Mouse (Mus musculus) embryonic facial prominence, embryonic 11.5 days (tissue): ENCODE results near the gene Pon3. TPM values are rescaled to one million over a fixed set of nuclear protein-coding genes. Genes with fewer than 3 reads are reported as not detected.
A peak's percentile ranks its signal among the peaks of the same experiment; 100 is the strongest.

Source experiments
- ATAC-seq: fragments of 200-750 bp; cut with Nextera tagmentation; replicated peaks from 2 replicates; pipeline ENCODE4 v1.8.0; 2017; ENCODE audit warnings: low read depth; ENCODE audit not compliant: insufficient number of reproducible peaks, low FRiP score, low TSS enrichment
- DNase-seq: peaks from one replicate; pipeline ENCODE4 v3.0.0-alpha.2; 2015; ENCODE audit warnings: low spot score
- H3K27ac ChIP-seq: fragments of 300-500 bp; sonication (generic); replicated peaks from 2 replicates; pipeline ENCODE4 v1.5.1; 2014; ENCODE audit warnings: mild to moderate bottlenecking, low read depth, low read length, control low read depth
- H3K27me3 ChIP-seq: fragments of 300-500 bp; sonication (generic); 2 replicates; pipeline ENCODE4 v1.6.1; 2014; ENCODE audit warnings: mild to moderate bottlenecking, low read length, moderate library complexity, mixed read lengths; ENCODE audit not compliant: control insufficient read depth, insufficient read depth
- H3K36me3 ChIP-seq: fragments of 300-500 bp; sonication (generic); replicated peaks from 2 replicates; pipeline ENCODE4 v1.6.1; 2014; ENCODE audit warnings: low read depth, mild to moderate bottlenecking, low read length, moderate library complexity, mixed read lengths; ENCODE audit not compliant: control insufficient read depth, insufficient read depth
- H3K4me1 ChIP-seq: fragments of 300-500 bp; sonication (generic); 2 replicates; pipeline ENCODE4 v1.6.1; 2014; ENCODE audit warnings: low read length, mixed read lengths; ENCODE audit not compliant: control insufficient read depth, insufficient read depth
- H3K4me2 ChIP-seq: fragments of 300-500 bp; sonication (generic); 2 replicates; pipeline ENCODE4 v1.6.1; 2014; ENCODE audit warnings: low read depth, mild to moderate bottlenecking, control low read depth, low read length, moderate library complexity
- H3K4me3 ChIP-seq: fragments of 300-500 bp; sonication (generic); 2 replicates; pipeline ENCODE4 v1.5.1; 2014; ENCODE audit warnings: low read depth, low read length, control low read depth
- H3K9ac ChIP-seq: fragments of 300-500 bp; sonication (generic); replicated peaks from 2 replicates; pipeline ENCODE4 v1.6.1; 2014; ENCODE audit warnings: mild to moderate bottlenecking, control low read depth, low read length
- H3K9me3 ChIP-seq: fragments of 300-500 bp; sonication (generic); replicated peaks from 2 replicates; pipeline ENCODE4 v1.6.1; 2016; ENCODE audit warnings: mild to moderate bottlenecking, low read length, inconsistent platforms, mixed read lengths; ENCODE audit not compliant: control insufficient read depth
- WGBS: fragments of 180-500 bp; shearing (Covaris S2); extraction: QIAGEN DNeasy Blood & Tissue Kit; methylation state at CpG from one replicate; pipeline ENCODE4 v1.1.7; 2014; 5-methylcytosine and 5-hydroxymethylcytosine counted together
- polyA plus RNA-seq: library from polyadenylated mRNA; unstranded; fragments of >200 nt; fragmentation: Nextera tagmentation; extraction: Ambion mirVana; gene quantifications from 2 replicates; pipeline ENCODE4 v1.2.1, GENCODE M21; 2014

Gene Pon3
- polyA plus RNA-seq, 1 experiment from 2014 or later, result 4.2 TPM

DNA sequence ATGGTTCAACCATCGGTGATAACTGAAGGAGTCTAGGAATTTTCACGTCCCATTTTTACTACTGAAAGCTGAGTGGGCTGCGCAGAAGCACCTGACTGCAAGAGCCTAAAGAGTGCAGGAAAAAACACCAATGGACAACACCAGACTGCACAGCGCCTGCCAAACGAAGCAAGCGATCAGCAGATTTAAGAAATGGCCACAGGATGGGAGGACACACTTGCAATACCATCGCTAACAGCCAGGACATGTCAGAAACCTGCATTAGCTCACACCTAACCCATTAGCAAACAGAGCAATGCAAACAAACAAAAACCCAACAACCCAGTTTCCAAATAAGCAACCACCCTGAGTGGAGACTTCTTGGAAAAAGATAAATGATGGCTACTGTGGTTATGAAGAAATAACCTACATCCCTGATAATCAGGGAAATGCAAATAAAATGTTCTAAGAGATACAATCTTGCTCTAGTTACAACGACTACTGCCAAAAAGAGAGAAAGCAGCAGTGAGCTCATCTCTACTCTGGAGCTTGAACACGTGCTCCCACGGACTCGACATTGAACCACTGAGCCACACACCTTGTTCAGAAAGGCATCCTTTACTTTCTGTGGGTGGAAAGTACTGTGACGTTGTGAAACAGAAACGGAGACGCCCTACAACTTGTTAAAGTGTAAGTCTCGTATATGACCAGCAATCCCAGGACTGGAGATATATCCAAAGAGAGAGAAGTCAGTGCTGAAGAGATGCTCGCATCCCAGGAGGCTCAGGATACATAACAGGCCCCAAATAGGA is 38.8 kb upstream of the Pon3 start:
- H3K27ac ChIP-seq, result no peak overlapping the region

DNA sequence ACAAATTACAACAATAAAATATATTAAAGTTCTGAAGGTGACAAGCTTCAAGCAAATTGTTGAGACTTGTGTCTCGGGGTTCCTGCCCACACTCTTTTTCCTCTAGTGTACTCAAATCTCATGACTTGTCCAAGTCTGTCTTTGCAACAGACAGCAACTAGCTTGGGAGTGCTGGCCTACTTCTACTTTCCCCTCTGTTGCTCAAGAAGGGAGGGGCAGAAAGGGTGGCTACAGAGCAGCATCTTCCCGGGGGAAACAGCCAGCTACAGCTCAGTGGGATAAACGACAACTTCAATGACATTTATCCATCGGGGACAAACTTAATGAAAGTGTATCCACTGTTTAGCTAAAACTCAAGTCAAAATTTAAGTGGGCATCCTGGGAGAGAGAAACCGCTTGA is 36.8 kb upstream of the Pon3 start:
- Histone ChIP-seq H3K36me3 (no peaks in the 10 kb centered on the region), H3K4me2 (no peak overlapping the region), H3K9me3 (no peaks in the 10 kb centered on the region), H3K9ac (no peak overlapping the region), H3K4me3 (no peak overlapping the region), H3K27ac (no peak overlapping the region), H3K27me3 (no peaks in the 10 kb centered on the region), H3K4me1 (no peaks in the 10 kb centered on the region; the same call in 1 of the 2 replicates)
- WGBS, result 82% methylated on average over 5 of the region's 5 CpGs
- DNase-seq (no peak), ATAC-seq (no peak)

More for the DNA sequence above, 38.8 kb upstream of the Pon3 start:
- no peaks in the 10 kb centered on the region for H3K4me1 ChIP-seq
- 94% methylated on average over 16 of the region's 16 CpGs for WGBS
- no peak overlapping the region for H3K9ac ChIP-seq
- no peaks in the 10 kb centered on the region for H3K9me3 ChIP-seq
- H3K36me3 ChIP-seq, result no peaks in the 10 kb centered on the region
- DNase-seq, result no peak
- H3K27me3 ChIP-seq, result no peaks in the 10 kb centered on the region
- H3K4me3 ChIP-seq, result no peak overlapping the region
- H3K4me2 ChIP-seq, result no peak overlapping the region
- no peak for ATAC-seq

DNA sequence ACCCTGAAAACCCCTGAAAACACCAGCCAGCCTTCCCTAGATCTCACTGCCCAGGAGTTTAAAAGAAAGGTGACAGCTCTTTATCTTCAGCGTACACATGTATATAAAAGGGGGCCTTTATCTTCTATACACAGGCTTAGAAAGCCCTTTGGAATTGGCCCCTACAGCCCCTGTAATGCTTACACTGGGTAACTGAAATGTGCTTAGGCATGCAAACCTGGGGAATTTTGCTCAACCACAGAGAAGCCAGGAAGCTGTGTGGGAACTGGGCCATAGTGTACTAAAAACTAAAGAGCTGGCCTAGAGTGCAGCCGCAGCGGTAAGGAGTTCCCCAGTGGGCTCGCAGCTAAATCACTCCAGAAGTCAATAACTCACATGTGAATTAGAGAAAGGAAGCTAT is 35.4 kb upstream of the Pon3 start:
- Histone ChIP-seq H3K27ac (no peak overlapping the region), H3K9me3 (no peaks in the 10 kb centered on the region), H3K36me3 (no peaks in the 10 kb centered on the region), H3K4me1 (no peaks in the 10 kb centered on the region; the same call in 1 of the 2 replicates), H3K9ac (no peak overlapping the region), H3K4me3 (no peak overlapping the region), H3K27me3 (no peaks in the 10 kb centered on the region), H3K4me2 (no peak overlapping the region)
- DNase-seq, result no peak
- ATAC-seq, result no peak
- WGBS, result 82% methylated on average over 4 of the region's 4 CpGs

DNA sequence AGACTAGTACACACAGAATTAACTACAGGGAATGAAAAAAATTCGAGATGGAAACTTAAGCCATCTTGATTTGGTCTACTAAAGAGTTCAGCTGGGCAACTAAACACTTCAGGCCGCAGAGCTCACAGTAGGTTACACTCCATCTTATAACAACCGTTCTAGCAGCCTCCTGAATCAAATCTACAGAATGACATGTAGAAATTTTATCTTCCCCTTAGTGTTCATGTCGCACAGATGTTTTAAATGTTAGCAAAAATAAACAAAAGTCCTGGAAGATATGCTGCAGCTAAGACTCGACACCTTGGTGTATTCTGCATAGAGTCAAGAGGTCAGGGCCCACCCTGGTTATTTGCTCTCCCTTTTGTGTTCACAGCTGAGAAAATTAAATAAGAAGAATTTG is 31.8 kb upstream of the Pon3 start:
- WGBS, result 31% methylated on average over 5 of the region's 5 CpGs
- H3K27me3 ChIP-seq, result no peaks in the 10 kb centered on the region
- ATAC-seq, result no peak
- no peak overlapping the region for H3K4me3 ChIP-seq
- no peaks in the 10 kb centered on the region; the same call in 1 of the 2 replicates for H3K4me1 ChIP-seq
- no peaks in the 10 kb centered on the region for H3K9me3 ChIP-seq
- H3K36me3 ChIP-seq, result no peaks in the 10 kb centered on the region
- no peak overlapping the region for H3K4me2 ChIP-seq
- H3K27ac ChIP-seq, result 0 out of 2 replicates have a peak overlapping the region, but pooled peaks have one; percentile 20
- H3K9ac ChIP-seq, result no peak overlapping the region
- DNase-seq, result peak; percentile 63

DNA sequence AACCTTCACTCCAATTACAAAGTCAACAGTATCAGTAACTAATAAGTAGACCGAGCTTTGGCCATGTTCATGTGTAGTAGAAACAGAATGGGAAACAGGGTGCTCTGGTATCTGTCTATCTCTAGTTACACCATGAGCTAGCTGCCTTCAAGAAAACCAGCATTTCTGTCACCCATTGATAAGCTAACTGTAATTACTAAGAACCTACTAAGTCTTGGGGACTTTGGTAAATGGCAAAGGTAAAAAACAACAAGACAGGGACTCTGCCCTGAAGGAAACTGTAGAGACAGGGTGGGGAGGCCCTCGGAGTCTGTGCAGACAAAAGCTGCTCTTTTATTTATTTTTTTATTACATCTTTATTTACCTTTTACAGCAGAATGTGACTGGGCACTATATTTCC is 31.3 kb upstream of the Pon3 start:
- DNase-seq (no peak), ATAC-seq (no peak)
- no peak overlapping the region for H3K4me2 ChIP-seq
- no peak overlapping the region for H3K4me3 ChIP-seq
- H3K27me3 ChIP-seq, result no peaks in the 10 kb centered on the region
- no peaks in the 10 kb centered on the region for H3K36me3 ChIP-seq
- no peak overlapping the region for H3K27ac ChIP-seq
- no peaks in the 10 kb centered on the region; the same call in 1 of the 2 replicates for H3K4me1 ChIP-seq
- 72% methylated on average over 2 of the region's 2 CpGs for WGBS
- no peaks in the 10 kb centered on the region for H3K9me3 ChIP-seq
- no peak overlapping the region for H3K9ac ChIP-seq

DNA sequence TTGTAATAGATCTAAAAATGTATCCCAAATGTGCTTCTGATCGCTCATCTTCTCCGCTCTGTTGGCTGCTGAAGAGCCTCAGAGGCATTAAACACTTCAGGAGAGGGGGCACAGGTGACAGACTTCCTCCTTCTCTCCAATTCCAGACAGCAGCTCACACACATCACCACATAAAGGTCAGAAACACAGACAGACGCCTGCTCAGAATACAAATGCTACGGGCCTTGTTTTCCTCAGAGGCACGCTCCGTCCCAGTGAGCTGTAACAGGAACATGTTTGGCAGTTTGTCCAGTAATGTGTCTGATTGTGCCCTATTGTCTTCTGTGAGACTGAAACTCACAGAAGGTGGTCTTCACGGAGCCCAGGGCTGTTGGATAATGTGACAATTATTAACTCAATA is 26.3 kb upstream of the Pon3 start:
- no peaks in the 10 kb centered on the region for H3K27me3 ChIP-seq
- no peak overlapping the region for H3K4me2 ChIP-seq
- no peak overlapping the region for H3K4me3 ChIP-seq
- no peaks in the 10 kb centered on the region for H3K4me1 ChIP-seq
- no peak for ATAC-seq
- WGBS, result 73% methylated on average over 7 of the region's 7 CpGs
- no peak overlapping the region for H3K27ac ChIP-seq
- no peaks in the 10 kb centered on the region for H3K9me3 ChIP-seq
- no peak for DNase-seq
- H3K36me3 ChIP-seq, result no peaks in the 10 kb centered on the region
- no peak overlapping the region for H3K9ac ChIP-seq

DNA sequence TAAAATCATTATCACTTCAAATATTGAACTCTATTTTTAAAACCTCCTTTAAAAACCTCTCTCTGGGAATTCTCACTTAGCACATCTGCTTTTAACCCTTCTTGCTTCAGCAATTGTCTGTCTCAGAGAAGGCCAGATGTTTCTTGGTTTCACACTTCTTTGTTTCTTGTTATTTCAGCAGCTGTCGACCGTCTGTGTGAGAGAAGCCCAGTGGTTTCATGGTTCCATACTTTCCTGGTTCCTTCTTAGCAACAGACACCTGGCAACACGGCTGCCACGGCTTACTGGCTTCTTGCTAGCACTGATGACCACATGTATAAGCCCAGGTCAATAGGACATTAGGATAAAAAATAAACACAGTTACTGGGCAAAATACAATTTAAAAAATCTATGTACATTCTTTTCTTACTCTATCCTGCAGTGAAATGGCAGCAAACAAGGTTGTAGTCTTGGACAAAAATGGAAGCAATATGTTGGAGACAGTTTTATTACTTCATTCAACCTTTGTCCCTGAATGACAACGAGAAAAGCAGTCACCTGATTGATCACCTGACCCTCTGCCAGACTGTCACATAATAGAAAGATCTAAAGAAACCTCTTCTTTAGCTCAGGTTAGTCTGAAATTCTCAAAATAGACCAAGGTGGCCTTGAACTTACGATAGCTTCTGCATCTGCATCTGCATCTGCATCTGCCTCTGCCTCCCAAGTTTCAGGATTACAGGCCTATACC is 24.7 kb upstream of the Pon3 start:
- H3K27ac ChIP-seq, result no peak overlapping the region
- no peaks in the 10 kb centered on the region for H3K27me3 ChIP-seq
- no peaks in the 10 kb centered on the region for H3K9me3 ChIP-seq
- 52% methylated on average over 6 of the region's 6 CpGs for WGBS
- H3K36me3 ChIP-seq, result no peaks in the 10 kb centered on the region; the same call in 1 of the 2 replicates
- H3K9ac ChIP-seq, result no peak overlapping the region
- H3K4me3 ChIP-seq, result no peak overlapping the region
- ATAC-seq (no peak), DNase-seq (no peak)
- H3K4me2 ChIP-seq, result no peak overlapping the region
- no peaks in the 10 kb centered on the region for H3K4me1 ChIP-seq

DNA sequence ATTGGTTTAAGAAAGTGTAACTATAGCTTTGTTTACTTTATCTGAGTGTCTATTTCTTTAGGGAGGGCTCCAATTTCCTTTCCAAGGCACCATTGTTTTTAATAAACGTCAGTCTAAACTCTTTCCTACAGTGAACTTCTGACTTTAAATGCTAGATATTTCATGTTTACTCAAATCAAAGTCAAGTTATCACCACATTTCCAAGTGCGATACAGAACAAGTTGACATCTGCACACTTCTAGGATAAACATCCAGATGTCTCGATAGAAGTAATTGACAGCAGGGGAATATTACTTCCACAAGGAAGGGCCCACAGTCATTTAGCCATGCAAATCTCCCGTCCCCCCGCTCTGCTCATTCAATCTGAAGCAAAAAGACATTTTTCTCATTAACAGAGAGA is 21.9 kb upstream of the Pon3 start:
- no peaks in the 10 kb centered on the region for H3K4me1 ChIP-seq
- H3K9ac ChIP-seq, result no peak overlapping the region
- H3K9me3 ChIP-seq, result no peaks in the 10 kb centered on the region
- H3K4me2 ChIP-seq, result no peak overlapping the region
- H3K27me3 ChIP-seq, result no peaks in the 10 kb centered on the region
- no peak overlapping the region for H3K27ac ChIP-seq
- ATAC-seq, result no peak
- WGBS, result 28% methylated on average over 5 of the region's 5 CpGs
- no peak overlapping the region for H3K4me3 ChIP-seq
- H3K36me3 ChIP-seq, result no peaks in the 10 kb centered on the region; the same call in 1 of the 2 replicates
- peak; percentile 27 for DNase-seq
